Mouse (Mus musculus) frontal cortex, adult (tissue): ENCODE data around the gene Lrba.

Experiments used
- ATAC-seq: cut with Nextera tagmentation; 2 replicates; pipeline ENCODE4 v1.9.2; 2017; ENCODE audit warnings: mild to moderate bottlenecking, moderate library complexity, mixed read lengths; ENCODE audit not compliant: low TSS enrichment

The Lrba gene

GRCm38 (mm10) chr3:86756548-86756947 is 532.1 kb downstream of the Lrba start:
- no peak for ATAC-seq

GRCm38 (mm10) chr3:86758727-86759126 is 534.2 kb downstream of the Lrba start:
- no peak for ATAC-seq

- ATAC-seq: no peak
Observed at GRCm38 (mm10) chr3:86759383-86759782, 534.9 kb downstream of the Lrba start.

- ATAC-seq: no peak
Observed at GRCm38 (mm10) chr3:86759834-86760233, 535.4 kb downstream of the Lrba start.

- no peak for ATAC-seq
Observed at GRCm38 (mm10) chr3:86760474-86760873, 536.0 kb downstream of the Lrba start.

GRCm38 (mm10) chr3:86761095-86762035 is 536.9 kb downstream of the Lrba start:
- peak; percentile 98 for ATAC-seq

GRCm38 (mm10) chr3:86762036-86762415 is 537.5 kb downstream of the Lrba start:
- ATAC-seq: no peak

- ATAC-seq: no peak
Observed at GRCm38 (mm10) chr3:86762456-86762855, 538.0 kb downstream of the Lrba start.

GRCm38 (mm10) chr3:86768553-86768952 is 544.1 kb downstream of the Lrba start:
- ATAC-seq: no peak

GRCm38 (mm10) chr3:86768969-86769368 is 544.5 kb downstream of the Lrba start:
- no peak for ATAC-seq

GRCm38 (mm10) chr3:86774566-86775443 is 550.3 kb downstream of the Lrba start:
- ATAC-seq: peak; percentile 34; the same call in 1 of the 2 replicates

GRCm38 (mm10) chr3:86775444-86775828 is 551.0 kb downstream of the Lrba start:
- ATAC-seq: peak; percentile 77

- no peak for ATAC-seq
Observed at GRCm38 (mm10) chr3:86779704-86780103, 555.2 kb downstream of the Lrba start.

GRCm38 (mm10) chr3:86784051-86784450 is 559.6 kb downstream of the Lrba start:
- ATAC-seq: no peak

- no peak for ATAC-seq
Observed at GRCm38 (mm10) chr3:86784930-86785329, 560.5 kb downstream of the Lrba start.

- ATAC-seq: no peak
Observed at GRCm38 (mm10) chr3:86786280-86786679, 561.8 kb downstream of the Lrba start.

GRCm38 (mm10) chr3:86786845-86787351 is 562.4 kb downstream of the Lrba start:
- ATAC-seq: peak; percentile 56

GRCm38 (mm10) chr3:86787423-86788123 is 563.1 kb downstream of the Lrba start:
- no peak for ATAC-seq

- peak; percentile 49; the same call in 1 of the 2 replicates for ATAC-seq
Observed at GRCm38 (mm10) chr3:86788711-86789110, 564.2 kb downstream of the Lrba start.

GRCm38 (mm10) chr3:86789752-86790151 is 565.3 kb downstream of the Lrba start:
- no peak for ATAC-seq

GRCm38 (mm10) chr3:86793264-86793663 is 568.8 kb downstream of the Lrba start:
- no peak for ATAC-seq
